Mouse (Mus musculus) spleen, postnatal 10 days (tissue): ENCODE measurements around the gene C1qtnf6.

ENCODE experiments used
- DNase-seq, 2 experiments: peaks; one replicate each; pipeline ENCODE4 v3.0.0; 2021 to 2022; ENCODE audit warnings: low spot score in 2 of 2

The C1qtnf6 gene

GRCm38 (mm10) chr15:78515759-78516158 is 15.5 kb downstream of the C1qtnf6 start:
- DNase-seq: no peak

DNA sequence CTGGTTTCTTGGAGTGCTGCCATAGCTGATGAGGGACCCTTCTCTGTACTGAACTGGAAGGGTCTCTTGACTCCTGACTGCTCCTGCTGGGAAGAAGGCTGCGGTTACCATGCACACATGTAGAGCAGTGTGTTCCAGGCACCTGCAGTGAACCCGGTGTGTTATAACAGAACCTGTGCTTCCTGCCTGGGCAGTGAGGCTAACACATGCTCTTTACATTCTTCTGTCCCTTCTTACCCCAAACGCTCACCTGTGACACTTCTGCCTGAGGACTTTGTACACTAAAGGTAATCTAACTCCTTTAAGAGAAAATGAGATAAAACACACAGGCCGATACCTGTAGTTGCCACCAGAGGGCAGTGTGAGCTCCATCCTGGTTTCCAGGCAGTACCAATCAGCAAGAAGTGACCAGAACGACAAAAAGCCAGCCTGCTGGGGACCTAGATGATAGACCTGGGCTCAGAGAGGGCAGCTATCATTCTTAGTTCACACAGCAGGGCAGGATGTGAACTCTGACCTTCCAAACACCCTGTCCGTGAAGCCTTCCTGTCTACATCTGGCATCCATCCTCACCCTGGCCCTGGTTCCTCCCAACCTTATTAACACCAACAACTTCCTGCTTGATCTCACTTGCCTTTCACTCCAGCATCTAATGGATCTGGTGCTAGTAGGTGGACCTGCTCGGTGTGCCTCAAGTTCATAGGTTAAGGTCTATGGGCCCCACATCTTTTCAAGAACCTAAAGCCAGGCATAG is 16.6 kb downstream of the C1qtnf6 start:
- DNase-seq: peak; percentile 69 to 80

DNA sequence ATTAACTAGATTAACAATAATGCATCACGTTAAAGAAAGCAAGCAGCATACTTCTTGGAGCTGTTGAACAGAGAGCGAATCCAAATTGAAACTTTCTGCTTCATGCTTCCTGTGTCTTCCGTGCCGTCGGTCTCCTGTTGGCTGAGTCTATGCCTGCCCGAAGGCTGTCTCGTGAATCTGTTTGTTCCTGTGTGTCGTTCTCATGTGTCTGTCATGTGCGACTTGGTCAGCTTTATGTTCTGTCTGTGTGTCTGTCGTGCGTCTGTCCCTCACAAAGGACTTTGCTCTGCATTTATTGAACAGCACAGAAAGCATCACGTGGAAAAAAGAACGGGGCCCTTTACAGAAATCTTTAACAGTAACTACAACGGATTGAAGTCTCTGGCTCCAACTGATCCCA is 18.2 kb downstream of the C1qtnf6 start:
- DNase-seq: no peak

GRCm38 (mm10) chr15:78511951-78512350 is 19.3 kb downstream of the C1qtnf6 start:
- no peak for DNase-seq

GRCm38 (mm10) chr15:78510736-78511135 is 20.5 kb downstream of the C1qtnf6 start:
- DNase-seq: no peak

DNA sequence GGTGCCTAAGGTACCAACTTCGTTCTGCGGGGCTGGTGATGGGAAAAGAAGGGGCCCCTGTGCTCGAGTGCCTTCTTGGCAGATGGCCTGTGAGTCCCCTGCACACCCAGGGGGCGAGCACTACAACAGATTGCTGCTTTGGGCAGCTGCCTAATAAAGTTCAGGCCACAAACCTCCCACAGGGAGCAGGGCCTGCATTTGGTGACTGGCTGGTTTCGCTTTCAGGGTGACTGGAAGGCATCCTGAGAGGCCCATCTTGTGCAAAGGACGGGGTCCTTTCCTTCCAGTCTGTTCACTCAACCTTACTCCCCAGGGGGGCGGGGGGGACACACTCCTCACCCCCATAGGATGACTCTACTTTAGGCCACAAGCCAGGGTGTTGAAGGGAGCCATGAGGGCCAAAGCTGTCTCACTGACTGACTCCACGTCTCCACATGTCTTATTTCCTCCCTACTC is 21.1 kb downstream of the C1qtnf6 start:
- DNase-seq: peak in 1 of 2 experiments; percentile 26

DNA sequence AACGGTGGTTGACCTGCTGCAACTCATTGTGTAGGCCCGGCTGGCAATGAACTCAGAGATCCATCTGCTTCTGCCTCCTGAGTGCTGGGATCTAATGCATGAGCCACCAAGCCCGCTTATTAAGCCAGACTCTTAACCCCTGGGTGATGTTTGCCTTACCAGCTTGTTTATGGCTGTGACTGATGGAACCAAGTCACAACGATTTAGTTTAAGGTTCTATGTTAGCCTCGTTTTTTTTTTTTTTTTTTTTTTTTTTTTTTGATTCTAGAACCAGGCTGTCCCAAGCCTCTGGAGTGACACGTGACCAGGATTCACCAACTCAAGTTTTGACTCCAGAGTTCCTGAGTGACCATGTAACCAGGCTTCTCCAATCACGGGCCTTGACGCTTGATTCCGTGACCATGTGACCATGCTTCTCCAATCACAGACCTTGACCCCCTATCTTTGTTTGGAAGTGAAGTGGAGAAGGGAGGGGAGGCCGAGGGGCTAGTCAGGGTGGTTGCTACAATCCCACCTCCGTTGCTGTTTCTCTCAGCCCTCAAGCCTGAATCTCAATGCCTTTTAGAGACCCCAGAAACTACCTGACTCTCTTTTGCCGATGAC is 21.8 kb downstream of the C1qtnf6 start:
- no peak for DNase-seq

GRCm38 (mm10) chr15:78508443-78508842 is 22.8 kb downstream of the C1qtnf6 start:
- no peak for DNase-seq

DNA sequence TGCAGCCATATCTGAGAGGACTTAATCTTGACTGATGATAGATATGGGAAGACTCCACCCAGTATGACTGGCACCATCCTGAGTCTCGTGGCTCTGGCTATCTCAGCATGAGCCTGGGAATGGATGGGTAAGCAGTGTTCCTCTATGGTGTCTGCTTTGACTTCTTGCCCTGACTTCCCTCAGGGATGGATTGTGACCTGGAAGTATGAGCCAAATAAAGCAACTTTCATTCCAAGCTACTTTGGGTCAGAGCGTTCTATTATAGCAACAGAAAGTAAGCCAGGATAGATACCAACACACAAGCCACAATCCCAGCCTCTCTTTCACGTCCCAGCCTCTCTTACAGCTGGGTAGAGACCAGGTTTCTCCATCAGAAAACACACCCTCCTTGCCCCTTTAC is 25.7 kb downstream of the C1qtnf6 start:
- no peak for DNase-seq

DNA sequence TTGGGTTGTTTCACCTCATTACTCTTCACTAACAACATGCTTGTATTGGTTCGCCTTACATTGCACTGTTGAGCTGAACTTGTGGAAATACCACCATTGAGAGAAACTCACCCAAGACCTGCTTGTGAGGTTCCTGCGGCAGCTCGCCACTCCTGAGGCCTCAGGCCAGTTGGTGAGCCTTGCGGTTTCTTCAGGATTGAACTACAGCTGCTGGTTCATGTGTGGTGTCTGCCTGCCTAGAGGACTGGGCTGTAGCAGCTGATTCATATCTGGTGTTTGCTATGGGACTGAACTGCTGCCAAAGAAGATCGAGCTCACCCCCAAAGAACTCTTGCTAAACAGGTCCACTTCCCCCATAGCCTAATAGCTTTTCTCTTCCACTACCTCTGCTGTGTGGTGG is 26.4 kb downstream of the C1qtnf6 start:
- DNase-seq: no peak

GRCm38 (mm10) chr15:78504013-78504412 is 27.2 kb downstream of the C1qtnf6 start:
- DNase-seq: no peak

DNA sequence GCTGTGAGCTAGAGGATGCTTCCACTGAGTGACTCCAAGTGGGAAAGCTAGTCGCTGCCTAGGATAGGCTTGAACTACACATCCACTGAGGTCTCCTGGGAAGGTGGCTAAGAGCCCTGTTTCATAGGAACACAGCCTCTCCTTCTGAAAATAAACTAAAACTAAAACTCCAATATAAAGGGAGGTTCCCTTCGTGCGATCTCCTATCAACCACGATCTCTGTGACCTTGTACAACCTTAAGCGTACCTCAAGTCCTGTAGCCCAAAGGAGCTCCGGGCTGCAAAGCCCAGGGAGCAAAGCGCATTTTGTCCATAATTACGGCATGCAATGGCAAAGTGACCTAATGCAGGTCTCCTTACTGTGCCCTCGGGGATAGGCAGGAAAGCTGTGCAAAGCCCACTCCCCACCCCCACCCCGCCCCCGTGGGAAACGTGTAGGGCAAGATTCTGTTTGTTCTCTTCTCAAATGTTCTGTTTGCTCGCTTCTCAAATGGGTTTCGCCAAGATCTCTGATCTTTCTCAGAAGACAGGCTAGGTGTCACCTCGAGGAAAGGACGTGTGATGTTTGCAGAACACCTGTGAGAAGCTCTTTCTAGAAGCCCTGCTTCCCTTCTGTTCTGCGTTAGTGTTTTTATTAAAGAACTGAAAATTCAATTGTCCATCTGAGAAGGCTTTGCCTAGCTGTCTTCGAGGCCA is 28.6 kb downstream of the C1qtnf6 start:
- no peak for DNase-seq

DNA sequence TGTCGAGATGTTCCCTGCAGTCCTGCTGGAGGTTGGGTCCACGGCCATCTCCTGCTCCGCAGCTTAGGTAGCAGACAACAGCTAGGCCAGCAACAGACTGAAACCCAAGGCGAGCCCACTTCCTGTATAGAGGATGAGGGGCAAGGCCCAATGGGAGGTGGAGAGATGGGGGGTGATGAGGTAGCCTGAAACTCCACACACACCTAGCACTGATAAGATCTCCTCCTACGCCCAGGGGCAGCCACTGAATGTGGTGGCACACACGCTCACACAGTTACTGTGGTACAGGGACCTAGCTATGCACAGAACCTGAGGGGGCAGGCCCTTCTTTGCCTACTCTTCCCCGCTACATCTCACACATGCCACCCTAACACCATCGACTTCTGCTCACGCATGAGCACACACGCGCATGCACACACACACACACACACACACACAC is 36.2 kb downstream of the C1qtnf6 start, which contains the start of gene Il2rb:
Gene Il2rb (minus strand): TSS at position 304 of the 439 bp plus-strand sequence.
- DNase-seq: no peak

- DNase-seq: no peak
These were observed 37.7 kb downstream of the C1qtnf6 start for GRCm38 (mm10) chr15:78493401-78494010.

GRCm38 (mm10) chr15:78491301-78491700 is 39.9 kb downstream of the C1qtnf6 start:
- no peak for DNase-seq

GRCm38 (mm10) chr15:78489906-78490305 is 41.3 kb downstream of the C1qtnf6 start:
- DNase-seq: no peak

GRCm38 (mm10) chr15:78489248-78489647 is 42.0 kb downstream of the C1qtnf6 start:
- no peak for DNase-seq

DNA sequence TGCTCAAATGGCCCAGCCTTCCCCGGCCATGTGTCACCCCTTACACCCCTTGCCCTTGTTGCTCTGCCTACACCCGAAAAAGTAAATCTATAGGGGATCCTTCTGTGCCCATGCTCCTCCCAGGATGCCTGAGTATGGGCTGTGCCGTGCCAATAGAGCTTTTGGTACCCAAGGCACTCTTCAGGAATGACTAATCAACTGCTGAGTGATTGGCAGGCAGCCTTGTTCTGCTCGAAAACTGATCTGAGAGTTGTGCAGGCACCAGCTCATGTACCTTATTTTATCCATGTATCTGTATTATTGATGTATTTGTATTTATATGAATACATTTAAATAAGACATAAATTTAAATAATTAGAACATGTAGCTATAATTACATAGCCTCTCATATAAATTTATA is 44.1 kb downstream of the C1qtnf6 start:
- DNase-seq: no peak

DNA sequence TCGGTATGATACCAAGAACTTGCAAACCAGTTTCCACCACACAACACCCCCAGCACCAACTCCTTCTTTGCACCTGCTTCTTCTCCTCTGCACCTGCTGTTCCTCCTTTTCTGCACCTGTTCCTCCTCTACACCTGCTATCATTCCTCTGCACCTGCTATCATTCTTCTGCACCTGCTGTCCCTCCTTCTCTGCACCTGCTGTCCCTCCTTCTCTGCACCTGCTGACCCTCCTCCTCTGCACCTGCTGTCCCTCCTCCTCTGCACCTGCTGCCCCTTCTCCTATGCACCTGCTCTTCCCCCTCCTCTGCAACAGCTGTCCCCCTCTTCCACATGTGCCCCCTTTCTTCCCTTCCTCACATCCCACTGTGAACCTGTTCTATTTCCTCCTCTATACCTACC is 44.7 kb downstream of the C1qtnf6 start:
- no peak for DNase-seq

GRCm38 (mm10) chr15:78483311-78483710 is 47.9 kb downstream of the C1qtnf6 start:
- no peak for DNase-seq

DNA sequence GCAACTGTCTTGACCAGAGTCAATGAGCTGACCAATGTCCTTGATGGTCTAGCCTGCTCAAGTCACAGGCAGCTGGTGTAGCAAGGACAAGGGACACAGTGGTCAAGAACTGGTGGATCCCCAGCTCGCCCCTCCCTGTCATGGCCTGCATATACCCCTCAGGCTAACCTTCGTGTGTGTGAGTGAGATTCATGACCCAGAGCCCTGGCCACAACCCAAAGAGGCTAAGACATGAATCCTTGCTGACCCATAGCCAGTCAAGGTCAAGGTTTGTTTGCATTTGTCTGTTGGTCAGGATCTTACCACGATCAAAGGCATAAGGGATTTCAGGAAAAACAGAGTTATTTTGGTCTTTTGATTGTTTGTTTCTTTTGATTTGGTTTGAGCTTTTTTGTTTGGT is 48.7 kb downstream of the C1qtnf6 start:
- no peak for DNase-seq

DNA sequence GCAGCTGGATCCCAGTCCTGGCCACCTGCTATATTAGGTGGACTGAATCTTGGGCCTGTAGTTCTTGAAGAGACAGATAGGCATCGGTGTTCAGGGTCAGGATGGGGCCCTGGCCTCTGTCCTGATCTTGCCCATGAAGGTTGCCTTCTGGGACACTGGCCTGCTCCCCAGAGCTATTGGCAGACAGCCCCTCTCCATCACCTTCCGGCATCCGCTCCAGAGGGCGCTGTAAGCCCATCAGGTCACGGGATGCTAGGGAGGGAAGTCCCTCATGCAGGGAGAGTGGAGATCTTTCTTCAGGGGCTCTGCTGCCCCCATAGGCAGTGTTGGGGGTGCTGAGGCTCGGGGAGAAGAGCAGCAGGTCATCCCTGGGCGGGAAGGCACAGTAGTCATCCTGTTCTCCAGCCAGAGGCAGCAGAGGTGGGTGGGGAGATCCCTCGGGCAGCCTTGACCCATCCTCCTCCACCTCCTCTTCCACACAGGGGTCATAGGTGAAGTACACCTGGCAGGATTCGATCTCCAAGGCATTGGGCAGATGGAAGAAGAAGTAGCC is 49.7 kb downstream of the C1qtnf6 start:
- no peak for DNase-seq
